Mouse (Mus musculus) midbrain, embryonic 15.5 days (tissue): ENCODE data around the gene Slc16a8. TPM values are rescaled to one million over a fixed set of nuclear protein-coding genes. Genes with fewer than 3 reads are reported as not detected.

Experiments
- ATAC-seq: fragments of 200-750 bp; cut with Nextera tagmentation; replicated peaks from 2 replicates; pipeline ENCODE4 v1.8.0; 2017; ENCODE audit warnings: moderate TSS enrichment
- H3K27ac ChIP-seq: fragments of 300-500 bp; sonication (generic); 2 replicates; pipeline ENCODE4 v1.5.1; 2015; ENCODE audit warnings: mild to moderate bottlenecking, inconsistent platforms
- H3K27me3 ChIP-seq: fragments of 300-500 bp; sonication (generic); replicated peaks from 2 replicates; pipeline ENCODE4 v1.6.1; 2015; ENCODE audit warnings: inconsistent platforms
- H3K36me3 ChIP-seq: fragments of 300-500 bp; sonication (generic); replicated peaks from 2 replicates; pipeline ENCODE4 v1.6.1; 2015; ENCODE audit warnings: inconsistent platforms
- H3K4me1 ChIP-seq: fragments of 300-500 bp; sonication (generic); 2 replicates; pipeline ENCODE4 v1.6.1; 2015; ENCODE audit warnings: inconsistent platforms
- H3K4me2 ChIP-seq: fragments of 300-500 bp; sonication (generic); 2 replicates; pipeline ENCODE4 v1.6.1; 2015; ENCODE audit warnings: inconsistent platforms, mild to moderate bottlenecking, moderate library complexity
- H3K4me3 ChIP-seq: fragments of 300-500 bp; sonication (generic); 2 replicates; pipeline ENCODE4 v1.5.1; 2015; ENCODE audit warnings: mild to moderate bottlenecking, inconsistent platforms
- H3K9ac ChIP-seq: fragments of 300-500 bp; sonication (generic); 2 replicates; pipeline ENCODE4 v1.6.1; 2015; ENCODE audit warnings: mild to moderate bottlenecking, inconsistent platforms
- H3K9me3 ChIP-seq: fragments of 300-500 bp; sonication (generic); 2 replicates; pipeline ENCODE4 v1.6.1; 2016; ENCODE audit warnings: inconsistent platforms
- WGBS: fragments of 180-500 bp; shearing (Covaris S2); methylation state at CpG from one replicate; pipeline ENCODE4 v1.1.7; 2015; ENCODE audit warnings: mixed read lengths; 5-methylcytosine and 5-hydroxymethylcytosine counted together
- polyA plus RNA-seq: library from polyadenylated mRNA; unstranded; fragments of >200 nt; fragmentation: Nextera tagmentation; extraction: Ambion mirVana; gene quantifications from 2 replicates; pipeline ENCODE4 v1.2.1, GENCODE M21; 2015

Gene Slc16a8
- polyA plus RNA-seq: 0.47 and 0.54 TPM in 2 replicates

- no peak for ATAC-seq
- 21% methylated on average over 3 of the region's 3 CpGs for WGBS
- Histone ChIP-seq H3K36me3 (no peaks in the 10 kb centered on the region), H3K4me3 (no peak within 1 kb of the TSS), H3K9me3 (no peaks in the 10 kb centered on the region), H3K4me2 (no peak within 1 kb of the TSS), H3K27me3 (peaks cover 42% of the 10 kb centered on the region), H3K9ac (no peak within 1 kb of the TSS; the same call in 1 of the 2 replicates), H3K27ac (no peak within 1 kb of the TSS), H3K4me1 (peaks cover 12% of the 10 kb centered on the region)
These were observed at the start of gene Slc16a8 for GRCm38 (mm10) chr15:79254661-79255060. TSS of gene Slc16a8 (minus strand) at chr15:79254761.

GRCm38 (mm10) chr15:79303725-79304124 lies 49.2 kb upstream of the Slc16a8 start:
- no peaks in the 10 kb centered on the region for H3K4me1 ChIP-seq
- H3K9me3 ChIP-seq: no peaks in the 10 kb centered on the region
- H3K27me3 ChIP-seq: no peaks in the 10 kb centered on the region
- no peak overlapping the region for H3K4me3 ChIP-seq
- H3K4me2 ChIP-seq: no peak overlapping the region
- H3K9ac ChIP-seq: no peak overlapping the region
- ATAC-seq: no peak
- WGBS: 86% methylated on average over 8 of the region's 8 CpGs
- no peak overlapping the region for H3K27ac ChIP-seq
- H3K36me3 ChIP-seq: 0 out of 2 replicates have a peak, but pooled peaks cover 3% of the 10 kb centered on the region

GRCm38 (mm10) chr15:79299563-79300155 lies 45.1 kb upstream of the Slc16a8 start:
- Histone ChIP-seq H3K4me2 (no peak overlapping the region), H3K4me3 (no peak overlapping the region), H3K4me1 (no peaks in the 10 kb centered on the region), H3K27ac (no peak overlapping the region), H3K27me3 (no peaks in the 10 kb centered on the region), H3K9ac (no peak overlapping the region), H3K9me3 (no peaks in the 10 kb centered on the region), H3K36me3 (no peaks in the 10 kb centered on the region)
- 91% methylated on average over 2 of the region's 2 CpGs for WGBS
- no peak for ATAC-seq

- no peak overlapping the region for H3K4me2 ChIP-seq
- H3K27ac ChIP-seq: no peak overlapping the region
- WGBS: 89% methylated on average over 6 of the region's 6 CpGs
- no peaks in the 10 kb centered on the region for H3K4me1 ChIP-seq
- ATAC-seq: no peak
- no peaks in the 10 kb centered on the region for H3K36me3 ChIP-seq
- H3K4me3 ChIP-seq: no peak overlapping the region
- H3K27me3 ChIP-seq: no peaks in the 10 kb centered on the region
- H3K9me3 ChIP-seq: no peaks in the 10 kb centered on the region
- no peak overlapping the region for H3K9ac ChIP-seq
These were observed 44.0 kb upstream of the Slc16a8 start for GRCm38 (mm10) chr15:79298553-79298952.

GRCm38 (mm10) chr15:79292779-79293178 lies 38.2 kb upstream of the Slc16a8 start:
- 90% methylated on average over 9 of the region's 9 CpGs for WGBS
- no peak overlapping the region for H3K27ac ChIP-seq

GRCm38 (mm10) chr15:79290340-79290739 lies 35.8 kb upstream of the Slc16a8 start:
- Histone ChIP-seq H3K4me2 (no peak overlapping the region), H3K36me3 (no peaks in the 10 kb centered on the region), H3K4me1 (no peaks in the 10 kb centered on the region), H3K9me3 (no peaks in the 10 kb centered on the region), H3K9ac (no peak overlapping the region), H3K27me3 (no peaks in the 10 kb centered on the region), H3K4me3 (no peak overlapping the region), H3K27ac (no peak overlapping the region)
- 82% methylated on average over 3 of the region's 3 CpGs for WGBS
- no peak for ATAC-seq

More at GRCm38 (mm10) chr15:79292779-79293178, 38.2 kb upstream of the Slc16a8 start:
- H3K4me2 ChIP-seq: no peak overlapping the region
- no peaks in the 10 kb centered on the region for H3K9me3 ChIP-seq
- no peak overlapping the region for H3K9ac ChIP-seq
- no peak overlapping the region for H3K4me3 ChIP-seq
- no peaks in the 10 kb centered on the region for H3K36me3 ChIP-seq
- no peaks in the 10 kb centered on the region for H3K4me1 ChIP-seq
- ATAC-seq: no peak
- no peaks in the 10 kb centered on the region for H3K27me3 ChIP-seq

- no peak overlapping the region for H3K9ac ChIP-seq
- no peaks in the 10 kb centered on the region for H3K36me3 ChIP-seq
- H3K4me3 ChIP-seq: no peak overlapping the region
- no peak for ATAC-seq
- H3K27ac ChIP-seq: no peak overlapping the region
- H3K4me2 ChIP-seq: no peak overlapping the region
- 90% methylated on average over 12 of the region's 12 CpGs for WGBS
- no peaks in the 10 kb centered on the region for H3K27me3 ChIP-seq
- H3K4me1 ChIP-seq: no peaks in the 10 kb centered on the region
- no peaks in the 10 kb centered on the region for H3K9me3 ChIP-seq
These were observed 34.9 kb upstream of the Slc16a8 start for GRCm38 (mm10) chr15:79289441-79289840.

GRCm38 (mm10) chr15:79288387-79288786 lies 33.8 kb upstream of the Slc16a8 start:
- Histone ChIP-seq H3K27me3 (no peaks in the 10 kb centered on the region), H3K9me3 (no peaks in the 10 kb centered on the region)
- 82% methylated on average over 3 of the region's 3 CpGs for WGBS

GRCm38 (mm10) chr15:79287091-79287490 lies 32.5 kb upstream of the Slc16a8 start:
- ATAC-seq: no peak
- H3K4me3 ChIP-seq: no peak overlapping the region
- WGBS: 91% methylated on average over 7 of the region's 7 CpGs
- no peak overlapping the region for H3K4me2 ChIP-seq
- H3K27me3 ChIP-seq: no peaks in the 10 kb centered on the region
- H3K36me3 ChIP-seq: no peaks in the 10 kb centered on the region
- H3K9me3 ChIP-seq: no peaks in the 10 kb centered on the region
- H3K27ac ChIP-seq: no peak overlapping the region
- no peaks in the 10 kb centered on the region for H3K4me1 ChIP-seq
- no peak overlapping the region for H3K9ac ChIP-seq

More at GRCm38 (mm10) chr15:79288387-79288786, 33.8 kb upstream of the Slc16a8 start:
- Histone ChIP-seq H3K4me3 (no peak overlapping the region), H3K36me3 (no peaks in the 10 kb centered on the region), H3K9ac (no peak overlapping the region), H3K4me2 (no peak overlapping the region), H3K27ac (no peak overlapping the region), H3K4me1 (no peaks in the 10 kb centered on the region)
- ATAC-seq: no peak

- no peaks in the 10 kb centered on the region for H3K36me3 ChIP-seq
- ATAC-seq: no peak
- H3K9me3 ChIP-seq: no peaks in the 10 kb centered on the region
These were observed 31.6 kb upstream of the Slc16a8 start for GRCm38 (mm10) chr15:79286141-79286540.

GRCm38 (mm10) chr15:79285399-79285798 lies 30.8 kb upstream of the Slc16a8 start, which contains the start of gene Baiap2l2:
TSS of gene Baiap2l2 (minus strand) at chr15:79285537.
- WGBS: 60% methylated on average over 9 of the region's 10 CpGs

More at GRCm38 (mm10) chr15:79286141-79286540, 31.6 kb upstream of the Slc16a8 start:
- Histone ChIP-seq H3K4me1 (no peaks in the 10 kb centered on the region), H3K9ac (no peak overlapping the region), H3K4me2 (no peak overlapping the region), H3K27ac (no peak overlapping the region), H3K4me3 (no peak overlapping the region), H3K27me3 (no peaks in the 10 kb centered on the region)
- 88% methylated on average over 7 of the region's 7 CpGs for WGBS

GRCm38 (mm10) chr15:79283371-79283770 lies 28.8 kb upstream of the Slc16a8 start:
- Histone ChIP-seq H3K4me3 (no peak overlapping the region), H3K9me3 (no peaks in the 10 kb centered on the region), H3K9ac (no peak overlapping the region), H3K4me1 (no peaks in the 10 kb centered on the region), H3K36me3 (no peaks in the 10 kb centered on the region), H3K4me2 (no peak overlapping the region), H3K27ac (no peak overlapping the region), H3K27me3 (no peaks in the 10 kb centered on the region)
- 72% methylated on average over 4 of the region's 4 CpGs for WGBS
- no peak for ATAC-seq

More at GRCm38 (mm10) chr15:79285399-79285798, 30.8 kb upstream of the Slc16a8 start, which contains the start of gene Baiap2l2:
- ATAC-seq: no peak
- Histone ChIP-seq H3K27ac (no peak within 1 kb of the TSS), H3K27me3 (no peaks in the 10 kb centered on the region), H3K9me3 (no peaks in the 10 kb centered on the region), H3K4me2 (no peak within 1 kb of the TSS), H3K9ac (no peak within 1 kb of the TSS), H3K4me3 (no peak within 1 kb of the TSS), H3K4me1 (no peaks in the 10 kb centered on the region), H3K36me3 (no peaks in the 10 kb centered on the region)

GRCm38 (mm10) chr15:79282434-79282833 lies 27.9 kb upstream of the Slc16a8 start:
- no peak for ATAC-seq
- no peak overlapping the region for H3K4me3 ChIP-seq
- H3K27me3 ChIP-seq: no peaks in the 10 kb centered on the region
- WGBS: 78% methylated on average over 5 of the region's 5 CpGs
- H3K9me3 ChIP-seq: no peaks in the 10 kb centered on the region
- no peaks in the 10 kb centered on the region for H3K36me3 ChIP-seq
- no peaks in the 10 kb centered on the region for H3K4me1 ChIP-seq
- no peak overlapping the region for H3K4me2 ChIP-seq
- H3K27ac ChIP-seq: no peak overlapping the region
- no peak overlapping the region for H3K9ac ChIP-seq
